Mouse (Mus musculus): ENCODE measurements around the gene Popdc3.
"Not testable (repeated sequence)": the region's sequence is repeated elsewhere in the genome, so short reads cannot be mapped to it uniquely, and the experiment has no call there.

Popdc3 gene

DNA sequence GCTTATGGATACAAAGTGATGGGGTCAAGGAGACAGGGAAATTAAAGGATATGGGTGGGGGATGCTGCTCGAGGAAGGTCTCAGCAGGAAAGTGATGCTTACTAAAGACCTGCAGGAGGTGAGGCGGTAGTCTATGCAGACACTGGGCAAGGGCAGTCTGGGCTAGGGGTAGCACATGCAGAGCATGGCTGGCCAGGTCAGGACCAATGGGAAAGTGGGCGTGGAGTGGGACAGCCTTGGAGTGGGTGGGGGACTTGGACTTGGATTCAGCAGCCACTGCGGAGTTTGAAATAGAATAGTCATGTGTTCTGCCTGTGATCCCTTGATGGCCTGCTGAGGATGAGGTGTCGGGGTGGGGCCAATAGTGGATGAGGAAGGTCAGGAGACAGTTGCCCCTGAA, 141.0 kb downstream of the Popdc3 start:
- DNase-seq = no peak

DNA sequence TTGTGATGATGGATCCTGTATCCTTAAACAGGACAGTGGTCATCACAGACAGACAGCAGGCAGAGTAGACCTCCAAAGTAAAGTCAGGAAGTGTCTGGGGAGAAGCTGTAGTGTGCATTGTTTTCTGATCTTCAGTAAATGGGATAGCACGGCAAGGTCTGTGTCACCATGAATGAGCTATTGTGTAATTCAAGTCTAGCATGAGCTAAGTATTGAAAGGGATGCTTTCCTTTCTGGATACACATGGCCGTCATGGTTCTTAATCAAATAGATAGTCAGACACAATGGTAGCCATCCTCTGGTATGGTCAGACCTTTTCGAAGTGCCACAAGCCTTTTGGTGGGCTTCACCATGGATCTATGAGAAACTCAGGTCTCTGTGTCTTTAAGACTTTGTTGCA, 142.4 kb downstream of the Popdc3 start:
- DNase-seq = no peak

DNA sequence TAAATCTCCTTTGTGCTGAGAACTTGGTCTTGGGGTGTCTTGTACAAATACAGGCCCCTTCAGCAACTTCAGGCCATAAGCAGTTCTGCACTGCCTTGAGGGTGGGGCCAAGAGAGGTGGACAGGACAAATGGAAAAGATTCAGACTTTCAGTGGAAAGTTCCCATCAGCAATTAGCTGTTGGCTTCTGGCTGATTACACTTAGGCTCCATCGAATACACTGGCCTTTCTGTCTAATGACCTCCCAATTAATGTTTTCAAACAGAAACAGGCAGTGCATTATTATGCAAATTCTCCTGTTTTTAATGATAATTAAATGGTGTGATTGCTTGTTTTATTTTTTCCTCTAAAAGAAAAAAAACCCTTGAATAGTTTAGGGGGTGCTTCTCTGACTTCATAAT, 146.3 kb downstream of the Popdc3 start:
- DNase-seq = no peak

DNA sequence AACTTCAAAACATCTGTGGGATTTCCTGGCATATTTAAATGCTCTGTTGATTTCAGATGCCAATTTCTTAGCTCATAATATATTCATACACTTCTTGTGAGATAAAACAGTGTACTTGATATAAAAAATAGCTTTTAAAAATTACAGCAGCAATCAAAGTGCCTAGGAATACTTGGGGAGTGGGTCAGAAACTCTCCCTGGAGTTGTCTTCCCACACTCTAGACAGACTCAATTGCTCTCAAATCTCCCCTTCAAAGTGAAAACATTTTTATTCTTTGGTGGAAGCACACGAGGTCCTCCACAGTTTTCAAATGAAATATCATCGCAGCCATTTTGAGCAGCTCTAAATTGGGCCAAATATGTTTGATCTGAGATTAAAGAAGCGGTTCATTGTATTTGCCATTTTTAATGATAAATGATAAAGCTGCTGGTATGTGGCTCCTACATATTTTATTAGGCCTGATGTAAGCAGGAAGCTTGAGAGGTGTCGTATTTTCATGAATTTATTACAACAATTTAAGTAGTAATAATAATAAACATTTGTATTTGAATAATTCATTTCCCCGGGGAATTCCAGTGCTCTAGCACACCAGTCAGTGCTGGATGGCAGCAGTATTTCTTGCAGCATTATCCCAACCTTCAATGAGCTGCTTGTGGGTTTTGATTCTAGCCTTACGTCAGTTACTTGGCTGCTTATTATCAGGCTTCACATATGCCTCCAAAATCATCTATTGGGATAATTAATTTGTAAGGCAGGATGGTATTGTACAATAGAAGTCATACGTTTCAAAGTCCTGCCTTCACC, 150.5 kb downstream of the Popdc3 start:
- DNase-seq = no peak

DNA sequence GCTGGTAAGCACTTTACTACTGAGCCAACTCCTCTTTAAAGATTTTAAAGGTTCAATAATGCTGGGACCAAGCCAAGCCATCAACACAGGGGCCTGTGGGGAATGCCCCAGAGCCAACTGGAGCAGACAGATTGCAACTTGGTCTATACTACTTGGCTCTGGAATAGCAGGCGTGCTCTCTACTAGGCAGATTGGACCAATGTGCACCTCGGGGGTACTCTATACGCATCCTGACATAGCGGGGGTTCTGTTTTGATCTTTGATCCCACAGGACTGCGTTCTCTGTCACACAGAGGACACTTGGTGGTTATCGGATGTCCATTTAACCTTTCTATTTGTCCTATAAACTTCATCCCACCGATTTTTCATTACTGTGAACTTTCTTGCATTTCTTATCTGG, 157.0 kb downstream of the Popdc3 start:
- DNase-seq = no peak

DNA sequence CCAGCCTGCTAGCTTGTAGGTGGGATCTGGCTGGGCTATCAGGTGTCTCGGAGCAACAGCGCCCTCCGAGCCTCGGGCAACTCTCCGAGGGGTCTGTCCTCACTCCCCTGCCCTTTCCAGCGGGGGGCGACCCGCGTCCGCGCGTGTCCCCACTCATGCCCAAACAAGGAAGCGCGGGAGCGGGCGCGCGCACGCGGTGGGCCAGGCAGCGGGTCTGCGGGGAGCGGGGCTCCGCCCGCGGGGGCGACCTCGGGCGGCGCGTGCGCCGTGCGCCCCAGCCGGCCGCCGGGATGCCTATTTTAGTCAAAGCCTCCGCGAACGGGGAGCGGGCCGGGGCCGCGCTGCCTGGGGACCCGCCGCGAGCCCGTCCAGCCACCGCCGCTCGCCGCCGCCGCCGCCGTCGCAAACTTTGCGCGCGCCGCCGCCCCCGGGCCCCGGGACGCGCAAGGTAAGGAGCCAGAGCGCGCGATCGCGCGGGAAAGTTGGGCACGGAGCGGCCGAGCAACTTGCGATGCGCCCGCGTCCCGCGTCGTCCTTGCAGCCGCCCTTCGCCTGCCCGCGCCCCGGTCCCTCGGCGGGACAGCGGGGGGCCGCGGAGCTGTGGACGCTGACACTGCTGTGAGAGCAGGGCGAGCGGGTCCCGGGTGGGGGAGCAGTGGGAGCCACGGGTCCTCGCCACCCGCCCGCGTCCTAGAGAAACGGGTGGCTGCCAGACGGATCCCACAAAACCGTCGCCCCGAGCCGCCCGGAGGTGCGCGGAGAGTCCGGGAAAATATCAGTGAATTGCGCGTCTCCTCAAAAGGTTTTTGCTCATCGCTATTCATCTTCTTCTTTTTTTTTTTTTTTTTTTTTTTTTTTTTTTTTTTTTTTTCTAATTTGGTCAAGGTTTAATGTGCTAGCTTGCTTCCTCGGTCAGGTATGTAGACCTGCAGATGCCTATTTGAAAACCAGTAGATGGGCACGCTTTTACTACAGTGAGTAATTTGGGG, 157.8 kb downstream of the Popdc3 start, which contains the start of gene Bves:
Gene Bves (plus strand): TSS at position 339 of the 989 bp plus-strand sequence.
- DNase-seq = peak; percentile 28

DNA sequence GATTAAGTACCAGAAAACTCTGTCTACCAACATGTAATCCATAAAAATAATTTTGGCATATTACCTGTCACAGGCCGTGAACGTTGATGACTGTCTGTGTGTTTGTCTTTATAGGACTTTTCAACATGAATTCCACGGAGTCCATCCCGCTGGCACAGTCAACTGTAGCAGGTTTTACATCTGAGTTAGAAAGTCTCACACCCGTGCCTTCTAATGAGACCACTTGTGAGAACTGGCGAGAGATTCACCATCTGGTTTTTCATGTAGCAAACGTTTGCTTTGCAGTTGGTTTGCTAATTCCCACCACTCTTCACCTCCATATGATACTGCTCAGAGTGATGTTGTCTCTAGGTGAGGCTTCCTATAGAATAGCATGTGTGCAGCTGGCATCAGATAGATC, 161.2 kb downstream of the Popdc3 start:
- DNase-seq = no peak

DNA sequence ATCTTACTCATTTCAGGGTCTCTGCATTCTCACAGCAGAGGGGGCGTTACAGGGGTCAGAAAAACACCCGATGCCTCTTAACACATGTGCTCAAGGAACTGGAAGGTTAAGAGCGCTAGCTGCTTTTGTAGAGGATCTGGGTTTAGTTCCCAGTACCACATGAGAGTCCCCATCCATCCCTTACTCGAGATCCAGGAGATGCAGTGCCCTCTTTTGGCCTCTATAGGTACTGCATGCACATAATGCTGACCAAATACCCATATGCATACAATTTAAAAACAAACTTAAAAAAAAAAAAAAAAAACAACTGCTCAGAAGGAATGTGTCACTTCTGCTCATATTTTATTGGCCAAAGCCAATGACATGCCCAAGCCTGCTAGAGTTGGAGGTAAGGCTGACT, 166.5 kb downstream of the Popdc3 start:
- DNase-seq = no peak

DNA sequence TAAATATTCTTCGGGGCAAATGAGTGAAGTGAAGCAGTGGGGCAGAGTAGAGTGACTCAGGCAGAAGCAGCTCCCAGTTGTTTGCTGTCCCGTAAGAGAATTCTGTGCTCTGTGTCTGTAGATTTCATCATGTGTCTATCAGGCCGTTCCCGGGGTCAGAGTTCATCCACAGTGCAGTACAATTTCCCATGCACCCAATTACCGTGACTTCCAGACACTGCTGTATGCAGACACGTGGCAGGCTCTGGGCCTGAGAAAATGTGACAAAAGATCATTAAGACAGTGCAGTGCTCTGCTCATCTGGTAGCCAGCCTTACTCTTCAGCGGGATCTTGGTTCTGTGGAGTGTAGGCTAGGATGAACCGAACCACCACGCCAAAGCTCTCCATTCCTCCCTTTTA, 167.3 kb downstream of the Popdc3 start:
- no peak for DNase-seq

DNA sequence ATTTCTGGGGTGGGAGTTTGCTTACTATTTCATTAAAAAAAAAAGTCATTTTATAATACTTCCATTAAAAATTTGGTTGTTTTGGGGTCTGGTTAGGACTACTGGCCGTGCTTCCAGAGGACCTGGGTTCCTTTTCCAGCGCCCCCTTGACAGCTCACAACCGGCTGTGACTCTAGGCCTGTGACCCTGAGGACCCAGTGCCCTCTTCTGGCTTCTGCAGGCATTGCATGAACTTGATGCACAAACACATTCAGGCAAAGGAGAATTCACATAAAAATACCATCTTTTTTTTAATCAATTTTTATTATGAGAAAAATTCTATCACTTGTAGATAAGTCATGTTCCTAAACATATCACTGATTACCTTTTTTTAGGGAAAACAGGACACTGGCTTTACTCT, 170.2 kb downstream of the Popdc3 start:
- DNase-seq = not testable (repeated sequence)

DNA sequence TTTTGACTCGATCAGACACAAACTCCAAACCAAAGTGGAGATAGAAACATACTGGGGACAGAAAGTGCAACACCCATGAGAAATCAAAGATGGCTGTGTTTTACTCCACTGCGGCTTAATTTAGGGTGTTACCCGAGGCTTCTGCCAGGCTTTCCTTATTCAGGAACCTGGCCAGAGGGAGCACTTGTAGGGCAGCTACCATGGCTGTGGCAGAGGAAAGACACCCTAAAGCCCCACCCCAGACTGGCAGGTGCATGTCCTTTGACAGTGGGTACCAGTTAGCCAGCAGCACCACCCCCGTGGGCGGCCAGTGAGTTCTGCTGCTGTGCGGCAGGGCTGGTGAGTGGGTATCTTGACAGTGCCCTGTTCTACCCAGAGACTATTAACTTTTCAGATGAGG, 178.2 kb downstream of the Popdc3 start:
- no peak for DNase-seq

DNA sequence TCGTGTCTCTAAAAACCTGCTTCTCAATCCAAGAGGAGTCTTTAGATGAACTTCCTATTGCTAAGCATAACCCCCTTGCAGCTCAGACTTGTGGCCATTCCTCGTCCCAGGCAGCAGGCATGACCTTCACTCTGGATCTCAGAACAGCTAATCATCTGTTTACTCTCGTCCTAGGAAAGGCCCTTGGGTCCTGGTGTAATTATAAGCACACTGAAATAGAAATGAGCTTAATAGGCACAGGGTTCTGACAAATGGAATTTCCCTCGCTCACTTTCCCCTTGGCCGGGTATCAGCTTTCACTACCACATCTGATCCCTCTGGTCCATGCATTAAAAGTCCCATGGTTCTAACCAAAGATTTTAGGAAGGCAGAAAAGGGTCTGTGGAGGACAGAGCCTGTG, 185.5 kb downstream of the Popdc3 start:
- no peak for DNase-seq

DNA sequence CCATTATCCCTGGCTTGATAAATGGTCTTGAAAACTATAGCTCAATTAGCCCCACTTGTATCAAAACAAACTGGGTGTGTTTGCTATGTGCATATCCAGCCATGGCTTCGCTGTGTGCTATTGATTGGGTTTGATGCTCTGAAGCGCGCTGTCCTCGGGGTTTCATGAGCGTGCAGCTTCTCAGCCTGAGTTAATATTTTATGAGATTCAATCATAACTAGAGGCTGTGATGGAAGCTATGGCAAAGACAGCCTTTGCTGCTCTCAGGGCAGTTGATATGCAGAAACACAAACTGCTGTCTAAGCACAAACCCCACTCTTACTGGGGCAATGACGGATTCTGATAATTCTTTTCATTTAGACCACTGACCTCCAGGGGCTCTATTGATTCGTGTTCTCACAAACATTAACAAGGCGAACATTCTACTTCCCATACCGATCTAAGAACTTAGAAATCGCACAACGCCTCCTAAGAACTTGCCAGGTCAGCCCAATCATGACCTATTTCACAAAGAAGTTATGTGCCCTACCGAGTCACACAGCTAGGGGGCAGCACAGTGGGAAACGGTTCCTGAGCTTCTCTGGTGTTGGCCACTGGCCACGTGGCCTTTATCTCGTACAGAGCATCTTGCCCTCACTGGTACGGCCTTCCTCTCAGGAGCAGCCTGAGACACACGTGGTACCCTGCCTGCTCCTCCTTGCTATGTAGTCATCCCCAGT, 189.2 kb downstream of the Popdc3 start:
- DNase-seq = no peak

Measured in kidney, postnatal 14 days (tissue).